Mouse (Mus musculus) hindbrain, embryonic 16.5 days (tissue): ENCODE measurements around the gene 2310022A10Rik. TPM values are rescaled to one million over a fixed set of nuclear protein-coding genes. Genes with fewer than 3 reads are reported as not detected.
A peak's percentile ranks its signal among the peaks of the same experiment; 100 is the strongest.
"Not testable (repeated sequence)": the region's sequence is repeated elsewhere in the genome, so short reads cannot be mapped to it uniquely, and the experiment has no call there.

Source experiments
- ATAC-seq: fragments of 200-750 bp; cut with Nextera tagmentation; 2 replicates; pipeline ENCODE4 v1.8.0; 2017; ENCODE audit warnings: moderate TSS enrichment, moderate library complexity
- H3K27ac ChIP-seq: fragments of 300-500 bp; sonication (generic); 2 replicates; pipeline ENCODE4 v1.5.1; 2014; ENCODE audit warnings: low read depth, mild to moderate bottlenecking, control low read depth, low read length, moderate library complexity
- H3K27me3 ChIP-seq: fragments of 300-500 bp; sonication (generic); replicated peaks from 2 replicates; pipeline ENCODE4 v1.6.1; 2014; ENCODE audit warnings: low read length; ENCODE audit not compliant: control insufficient read depth, insufficient read depth
- H3K36me3 ChIP-seq: fragments of 300-500 bp; sonication (generic); 2 replicates; pipeline ENCODE4 v1.6.1; 2014; ENCODE audit warnings: mild to moderate bottlenecking, low read length, moderate library complexity, mixed read lengths; ENCODE audit not compliant: control insufficient read depth, insufficient read depth
- H3K4me1 ChIP-seq: fragments of 300-500 bp; sonication (generic); 2 replicates; pipeline ENCODE4 v1.6.1; 2014; ENCODE audit warnings: low read depth, low read length; ENCODE audit not compliant: control insufficient read depth, insufficient read depth
- H3K4me2 ChIP-seq: fragments of 300-500 bp; sonication (generic); 2 replicates; pipeline ENCODE4 v1.6.1; 2014; ENCODE audit warnings: mild to moderate bottlenecking, low read length, control low read depth, moderate library complexity
- H3K4me3 ChIP-seq: fragments of 300-500 bp; sonication (generic); 2 replicates; pipeline ENCODE4 v1.5.1; 2014; ENCODE audit warnings: mild to moderate bottlenecking, low read length, control low read depth, moderate library complexity
- H3K9ac ChIP-seq: fragments of 300-500 bp; sonication (generic); 2 replicates; pipeline ENCODE4 v1.6.1; 2014; ENCODE audit warnings: low read depth, mild to moderate bottlenecking, control low read depth, low read length, moderate library complexity
- H3K9me3 ChIP-seq: fragments of 300-500 bp; sonication (generic); 2 replicates; pipeline ENCODE4 v1.6.1; 2014; ENCODE audit warnings: mild to moderate bottlenecking, low read length, moderate library complexity; ENCODE audit not compliant: control insufficient read depth
- WGBS: fragments of 180-500 bp; shearing (Covaris S2); extraction: QIAGEN DNeasy Blood & Tissue Kit; methylation state at CpG from one replicate; pipeline ENCODE4 v1.1.7; 2014; 5-methylcytosine and 5-hydroxymethylcytosine counted together
- polyA plus RNA-seq: library from polyadenylated mRNA; unstranded; fragments of >200 nt; fragmentation: Nextera tagmentation; extraction: Ambion mirVana; gene quantifications from 2 replicates; pipeline ENCODE4 v1.2.1, GENCODE M21; 2015

The 2310022A10Rik gene
- polyA plus RNA-seq, 1 experiment from 2014 or later = 33.7 TPM

DNA sequence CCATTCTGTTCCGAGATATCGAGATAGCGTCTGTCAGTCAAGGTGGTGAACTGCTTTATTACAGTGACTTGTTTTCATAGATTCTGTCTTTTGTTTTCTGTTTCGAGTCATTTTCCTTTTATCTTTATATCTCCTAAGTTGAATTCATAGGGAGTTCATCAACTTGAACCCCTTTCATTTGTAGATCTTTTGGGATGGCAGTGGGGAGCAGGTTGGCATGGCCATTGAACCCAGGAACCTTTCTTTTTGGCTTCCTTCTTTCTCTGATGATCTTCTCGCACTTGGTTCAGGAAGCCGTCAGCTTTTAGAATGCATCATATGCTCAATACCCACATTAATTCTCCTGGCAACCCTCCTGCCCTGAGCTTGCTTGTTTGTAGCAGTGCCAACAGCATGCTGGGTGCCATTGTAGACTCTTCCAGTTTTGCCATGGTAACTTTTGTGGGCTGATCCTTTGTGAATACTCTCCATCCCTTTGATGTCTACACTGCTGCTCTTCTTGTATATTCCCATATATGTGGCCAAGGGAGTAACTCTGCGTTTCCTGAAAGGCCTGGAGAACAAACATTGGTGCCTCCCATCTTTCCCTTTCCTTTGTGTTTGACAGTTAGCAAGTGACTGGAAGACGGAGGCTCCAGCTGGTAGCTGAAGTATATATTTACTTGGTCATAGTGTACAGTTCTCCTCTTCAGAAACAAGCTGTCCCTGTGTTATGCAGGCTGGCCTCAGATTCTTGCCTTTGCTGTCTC lies 60.9 kb downstream of the 2310022A10Rik start:
- ATAC-seq = peak; percentile 87
- H3K4me1 ChIP-seq = peaks cover 19% of the 10 kb centered on the region
- 29% methylated on average over 8 of the region's 8 CpGs for WGBS

GRCm38 (mm10) chr7:27621028-27621427 lies 68.0 kb downstream of the 2310022A10Rik start:
- Histone ChIP-seq H3K9ac (no peak overlapping the region), H3K4me1 (no peaks in the 10 kb centered on the region), H3K9me3 (no peaks in the 10 kb centered on the region), H3K4me2 (no peak overlapping the region), H3K36me3 (peaks cover 18% of the 10 kb centered on the region), H3K27ac (no peak overlapping the region), H3K27me3 (no peaks in the 10 kb centered on the region), H3K4me3 (no peak overlapping the region)
- WGBS = 71% methylated on average over 6 of the region's 6 CpGs
- ATAC-seq = no peak

More for the DNA sequence above, 60.9 kb downstream of the 2310022A10Rik start:
- Histone ChIP-seq H3K9ac (no peak overlapping the region; the same call in 1 of the 2 replicates), H3K27me3 (no peaks in the 10 kb centered on the region), H3K36me3 (peaks cover 7% of the 10 kb centered on the region; the same call in 1 of the 2 replicates), H3K4me2 (peak overlapping the region; percentile 19; the same call in 1 of the 2 replicates), H3K9me3 (no peaks in the 10 kb centered on the region), H3K4me3 (no peak overlapping the region), H3K27ac (peak overlapping the region; percentile 64)

DNA sequence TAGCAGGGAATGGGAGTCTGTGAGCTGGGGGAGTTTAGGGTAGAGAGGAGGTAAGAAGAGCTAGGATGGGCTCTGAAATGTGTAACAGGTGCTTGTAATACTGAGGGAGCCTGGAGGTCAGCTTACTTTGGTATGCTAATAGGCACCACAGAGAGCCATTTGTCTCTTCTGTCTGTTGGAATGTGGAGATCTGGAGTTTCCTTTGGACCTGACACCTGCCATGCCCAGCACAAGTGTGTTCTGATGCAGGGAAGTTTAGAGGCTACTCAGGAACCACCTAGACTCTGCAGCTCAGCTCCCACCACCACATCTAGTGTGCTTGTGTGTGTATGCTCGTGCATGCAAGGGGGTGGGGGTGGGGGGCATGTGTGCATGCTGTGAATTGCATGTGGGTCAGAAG lies 69.2 kb downstream of the 2310022A10Rik start:
- no peak overlapping the region for H3K4me3 ChIP-seq
- no peak overlapping the region for H3K9ac ChIP-seq
- H3K9me3 ChIP-seq = no peaks in the 10 kb centered on the region
- WGBS = 64% methylated on average over 1 of the region's 1 CpGs
- no peak for ATAC-seq
- peaks cover 13% of the 10 kb centered on the region for H3K36me3 ChIP-seq
- no peak overlapping the region for H3K27ac ChIP-seq
- H3K27me3 ChIP-seq = no peaks in the 10 kb centered on the region
- H3K4me2 ChIP-seq = no peak overlapping the region
- no peaks in the 10 kb centered on the region for H3K4me1 ChIP-seq

DNA sequence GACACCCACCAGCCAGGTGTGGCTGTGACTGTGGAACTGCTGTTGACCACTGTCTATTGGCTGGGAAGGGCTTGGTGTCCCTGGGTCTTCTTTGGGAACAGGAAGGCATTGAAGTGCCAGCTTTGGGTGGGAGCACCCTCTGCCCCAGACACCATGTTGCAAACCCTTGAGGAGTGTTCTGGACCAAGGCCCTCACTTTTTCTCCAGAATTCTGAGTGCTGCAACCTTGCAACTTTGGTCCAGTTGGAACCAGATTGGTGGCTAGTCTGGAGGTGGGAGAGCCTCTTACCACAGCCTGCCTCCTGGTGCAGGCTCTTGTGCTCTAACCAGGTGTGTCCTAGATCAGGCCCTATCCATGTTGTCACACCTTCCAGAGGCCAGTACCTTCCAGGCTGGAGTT lies 71.9 kb downstream of the 2310022A10Rik start:
- ATAC-seq = no peak
- Histone ChIP-seq H3K36me3 (peaks cover 19% of the 10 kb centered on the region), H3K4me2 (no peak overlapping the region), H3K4me3 (no peak overlapping the region), H3K9ac (no peak overlapping the region), H3K27me3 (no peaks in the 10 kb centered on the region), H3K4me1 (no peaks in the 10 kb centered on the region), H3K9me3 (no peaks in the 10 kb centered on the region), H3K27ac (no peak overlapping the region)

DNA sequence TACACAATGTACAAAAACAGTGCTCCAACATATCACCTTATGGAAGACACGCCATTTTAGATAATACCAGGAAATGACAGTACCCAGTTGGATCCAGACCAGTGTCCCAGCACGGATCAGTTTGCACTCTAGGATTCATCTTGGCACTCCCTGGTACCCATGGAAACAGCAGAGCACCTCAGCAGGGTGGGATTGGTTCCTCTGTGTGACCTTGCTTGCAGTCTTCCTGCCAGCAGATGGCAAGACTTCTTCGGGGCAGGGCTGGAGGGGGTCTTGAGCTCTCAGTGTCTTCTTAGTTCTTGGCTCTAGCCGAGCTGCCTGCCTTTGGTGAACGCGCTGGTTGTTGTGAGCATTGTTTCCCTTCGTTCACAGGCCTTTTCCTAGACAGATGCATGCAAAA lies 74.7 kb downstream of the 2310022A10Rik start:
- Histone ChIP-seq H3K4me1 (no peaks in the 10 kb centered on the region), H3K27ac (no peak overlapping the region), H3K4me3 (no peak overlapping the region), H3K9me3 (no peaks in the 10 kb centered on the region), H3K36me3 (peaks cover 23% of the 10 kb centered on the region), H3K27me3 (no peaks in the 10 kb centered on the region), H3K9ac (no peak overlapping the region), H3K4me2 (no peak overlapping the region)
- 77% methylated on average over 7 of the region's 7 CpGs for WGBS
- no peak for ATAC-seq

GRCm38 (mm10) chr7:27628190-27628589 lies 75.2 kb downstream of the 2310022A10Rik start:
- Histone ChIP-seq H3K27me3 (no peaks in the 10 kb centered on the region), H3K36me3 (peaks cover 28% of the 10 kb centered on the region), H3K4me2 (no peak overlapping the region), H3K4me1 (no peaks in the 10 kb centered on the region), H3K4me3 (no peak overlapping the region), H3K27ac (no peak overlapping the region; the same call in 1 of the 2 replicates), H3K9me3 (no peaks in the 10 kb centered on the region), H3K9ac (no peak overlapping the region)
- ATAC-seq = no peak
- 97% methylated on average over 6 of the region's 6 CpGs for WGBS

DNA sequence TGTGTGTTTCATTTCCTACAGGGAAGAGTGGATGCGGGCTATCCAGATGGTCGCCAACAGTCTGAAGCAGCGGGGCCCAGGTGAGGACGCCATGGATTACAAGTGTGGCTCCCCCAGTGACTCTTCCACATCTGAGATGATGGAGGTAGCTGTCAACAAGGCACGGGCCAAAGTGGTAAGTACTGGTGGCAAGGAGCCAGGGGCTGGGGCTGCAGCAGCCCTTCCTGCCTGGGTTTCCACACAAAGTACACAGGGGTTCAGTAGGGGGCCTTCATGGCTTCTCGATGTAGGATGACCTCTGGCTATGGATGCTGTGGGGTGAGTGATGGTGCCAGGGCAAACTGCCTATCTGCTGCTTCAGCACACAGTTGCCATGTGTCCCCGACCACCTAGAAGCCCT lies 75.8 kb downstream of the 2310022A10Rik start:
- 71% methylated on average over 7 of the region's 7 CpGs for WGBS
- H3K4me3 ChIP-seq, H3K27ac ChIP-seq, H3K4me2 ChIP-seq, H3K4me1 ChIP-seq, H3K9ac ChIP-seq, H3K27me3 ChIP-seq, H3K9me3 ChIP-seq: not testable (repeated sequence)
- 0 out of 2 replicates have a peak, but pooled peaks have one; percentile 6 for ATAC-seq
- peaks cover 29% of the 10 kb centered on the region for H3K36me3 ChIP-seq

DNA sequence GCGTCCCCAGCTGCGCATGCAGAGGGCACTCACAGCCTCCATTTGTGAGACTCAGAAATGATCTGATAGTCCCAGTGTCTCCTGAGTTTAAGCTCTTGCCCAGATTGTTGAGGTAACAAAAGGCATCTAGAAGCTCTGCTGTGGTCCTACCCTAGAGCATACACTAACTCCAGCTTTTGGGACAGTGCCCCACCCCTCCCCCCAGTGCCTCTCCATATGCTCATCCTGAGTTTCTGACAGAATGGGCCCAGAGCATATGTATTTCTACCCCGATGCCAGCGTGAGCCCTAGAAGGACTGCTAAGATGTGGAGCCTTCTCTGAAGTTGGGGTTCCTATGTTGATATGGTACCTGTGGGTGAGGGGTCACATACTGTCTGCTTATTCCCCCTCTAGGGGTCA lies 78.4 kb downstream of the 2310022A10Rik start:
- H3K4me3 ChIP-seq = no peak overlapping the region
- H3K9me3 ChIP-seq = no peaks in the 10 kb centered on the region
- no peak for ATAC-seq
- no peak overlapping the region for H3K9ac ChIP-seq
- no peak overlapping the region for H3K27ac ChIP-seq
- WGBS = 95% methylated on average over 4 of the region's 4 CpGs
- H3K4me2 ChIP-seq = no peak overlapping the region
- no peaks in the 10 kb centered on the region for H3K4me1 ChIP-seq
- H3K27me3 ChIP-seq = no peaks in the 10 kb centered on the region
- H3K36me3 ChIP-seq = peaks cover 41% of the 10 kb centered on the region
